Mouse (Mus musculus): ENCODE measurements at regions not wholly inside any gene's neighbourhood (a gene's known extent, or its start where the extent isn't known, plus 50 kb on each side); places are given as distances from the start of the nearest gene placed in this dataset.
A peak's percentile ranks its signal among the peaks of the same experiment; 100 is the strongest.

DNA sequence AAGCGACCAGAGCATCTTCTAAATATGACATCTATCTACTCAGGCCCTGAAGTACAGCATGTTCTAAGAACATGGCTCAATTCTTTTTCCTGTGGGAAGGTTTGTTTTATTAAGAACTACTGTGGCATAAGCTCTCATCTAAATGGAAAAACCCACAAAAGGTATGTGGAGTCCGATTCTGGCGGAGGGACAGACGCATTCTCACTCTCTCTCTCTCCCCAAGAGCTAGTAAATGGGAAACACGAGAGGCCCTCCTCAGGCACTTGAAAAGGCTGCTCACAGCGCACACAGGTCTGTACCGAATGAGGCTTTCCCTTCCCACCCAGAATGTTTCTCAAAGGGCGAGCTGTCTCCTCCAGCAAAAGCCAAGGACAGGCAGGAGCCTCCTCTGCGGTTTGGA is 112.1 kb upstream of the Klf14 start:
- no peaks in the 10 kb centered on the region for H3K27me3 ChIP-seq (replicated peaks; ENCODE audit: control insufficient read depth, insufficient read depth, low read length)
- no peak overlapping the region for H3K4me3 ChIP-seq (ENCODE audit: low read length)
- H3K36me3 ChIP-seq (ENCODE audit: control insufficient read depth, insufficient read depth, low read length): no peaks in the 10 kb centered on the region
- peaks cover 2% of the 10 kb centered on the region for H3K4me1 ChIP-seq (ENCODE audit: control insufficient read depth, insufficient read depth, low read depth, low read length)
- no peaks in the 10 kb centered on the region for H3K9me3 ChIP-seq (ENCODE audit: control insufficient read depth, low read length)
- no peak for ATAC-seq
- 79% methylated on average over 9 of the region's 9 CpGs for WGBS
- no peak overlapping the region for H3K4me2 ChIP-seq (ENCODE audit: low read length)
- no peak overlapping the region for H3K27ac ChIP-seq (ENCODE audit: low read depth, low read length)
- H3K9ac ChIP-seq (ENCODE audit: low read depth, low read length): no peak overlapping the region

DNA sequence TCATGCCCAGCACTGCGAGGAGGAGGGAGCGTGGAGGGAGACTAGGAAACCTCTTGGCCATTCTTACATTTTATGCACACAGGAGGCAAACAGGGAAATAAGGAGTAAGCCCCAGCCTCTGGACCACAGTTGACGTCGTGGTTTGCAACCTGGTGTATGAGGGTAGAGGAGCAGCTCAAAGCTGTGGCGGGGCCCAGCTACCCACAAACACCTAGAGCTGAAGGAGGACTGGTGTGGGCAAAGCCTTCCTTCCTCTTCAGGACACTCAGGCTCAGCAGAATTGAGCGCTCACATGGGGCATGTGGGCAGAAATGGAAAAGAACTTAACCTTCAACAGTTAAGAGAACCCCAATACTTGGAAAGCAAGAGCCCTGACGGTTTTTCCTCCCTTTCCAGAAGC is 113.2 kb upstream of the Klf14 start:
- Histone ChIP-seq H3K27ac (ENCODE audit: low read depth, low read length) (no peak overlapping the region), H3K9me3 (ENCODE audit: control insufficient read depth, low read length) (no peaks in the 10 kb centered on the region), H3K4me1 (ENCODE audit: control insufficient read depth, insufficient read depth, low read depth, low read length) (peaks cover 4% of the 10 kb centered on the region), H3K9ac (ENCODE audit: low read depth, low read length) (no peak overlapping the region), H3K36me3 (ENCODE audit: control insufficient read depth, insufficient read depth, low read length) (no peaks in the 10 kb centered on the region), H3K4me2 (ENCODE audit: low read length) (no peak overlapping the region), H3K27me3 (replicated peaks; ENCODE audit: control insufficient read depth, insufficient read depth, low read length) (no peaks in the 10 kb centered on the region), H3K4me3 (ENCODE audit: low read length) (no peak overlapping the region)
- ATAC-seq: no peak
- WGBS: 89% methylated on average over 7 of the region's 7 CpGs

DNA sequence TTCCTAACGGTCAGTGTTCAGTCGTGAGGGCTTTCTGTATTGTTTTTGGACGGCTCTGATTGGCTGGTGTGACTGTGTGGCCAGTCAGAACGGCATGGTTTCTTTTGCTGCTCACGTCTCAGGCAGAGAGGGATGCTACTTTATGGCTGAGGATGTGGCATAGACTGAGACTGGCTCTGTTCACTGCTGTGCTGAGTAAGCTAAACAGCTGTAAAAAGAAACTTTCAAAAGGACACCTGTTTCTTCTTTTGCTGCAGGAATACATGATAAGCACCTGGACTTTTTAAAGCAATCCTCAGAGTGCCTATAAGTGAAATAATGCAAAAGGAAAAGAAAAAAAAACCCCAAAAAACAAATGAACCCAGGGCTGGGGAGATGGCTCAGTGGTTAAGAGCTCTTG is 113.7 kb upstream of the Klf14 start:
- Histone ChIP-seq H3K27ac (ENCODE audit: low read depth, low read length) (no peak overlapping the region), H3K36me3 (ENCODE audit: control insufficient read depth, insufficient read depth, low read length) (no peaks in the 10 kb centered on the region), H3K27me3 (replicated peaks; ENCODE audit: control insufficient read depth, insufficient read depth, low read length) (no peaks in the 10 kb centered on the region), H3K4me1 (ENCODE audit: control insufficient read depth, insufficient read depth, low read depth, low read length) (peaks cover 4% of the 10 kb centered on the region), H3K9me3 (ENCODE audit: control insufficient read depth, low read length) (no peaks in the 10 kb centered on the region), H3K9ac (ENCODE audit: low read depth, low read length) (no peak overlapping the region), H3K4me2 (ENCODE audit: low read length) (no peak overlapping the region), H3K4me3 (ENCODE audit: low read length) (no peak overlapping the region)
- 32% methylated on average over 5 of the region's 5 CpGs for WGBS
- no peak for ATAC-seq

DNA sequence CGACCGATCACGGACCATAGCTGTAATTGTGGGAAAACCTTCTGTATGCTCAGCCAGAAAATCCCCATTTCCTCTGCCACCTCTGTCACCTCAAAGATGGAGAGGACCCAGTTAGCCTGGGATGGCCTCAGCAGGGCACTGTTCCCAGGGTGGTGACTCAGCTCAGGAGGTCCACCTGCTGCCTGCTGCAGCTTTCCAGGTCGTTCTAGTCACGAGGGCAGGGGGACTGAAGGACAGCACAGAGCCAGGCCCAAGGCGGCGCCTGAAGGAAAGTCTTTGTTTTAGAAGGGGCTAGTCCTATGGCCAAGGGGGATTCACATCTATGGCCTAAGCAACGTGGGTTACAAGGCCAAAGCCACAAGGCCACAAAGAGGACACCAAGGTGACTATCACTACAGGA is 114.5 kb upstream of the Klf14 start:
- H3K27me3 ChIP-seq (replicated peaks; ENCODE audit: control insufficient read depth, insufficient read depth, low read length): no peaks in the 10 kb centered on the region
- H3K4me3 ChIP-seq (ENCODE audit: low read length): no peak overlapping the region
- no peak overlapping the region for H3K4me2 ChIP-seq (ENCODE audit: low read length)
- H3K9me3 ChIP-seq (ENCODE audit: control insufficient read depth, low read length): no peaks in the 10 kb centered on the region
- H3K9ac ChIP-seq (ENCODE audit: low read depth, low read length): no peak overlapping the region
- peaks cover 4% of the 10 kb centered on the region for H3K4me1 ChIP-seq (ENCODE audit: control insufficient read depth, insufficient read depth, low read depth, low read length)
- WGBS: 83% methylated on average over 8 of the region's 8 CpGs
- no peak for ATAC-seq
- H3K36me3 ChIP-seq (ENCODE audit: control insufficient read depth, insufficient read depth, low read length): no peaks in the 10 kb centered on the region
- H3K27ac ChIP-seq (ENCODE audit: low read depth, low read length): no peak overlapping the region

DNA sequence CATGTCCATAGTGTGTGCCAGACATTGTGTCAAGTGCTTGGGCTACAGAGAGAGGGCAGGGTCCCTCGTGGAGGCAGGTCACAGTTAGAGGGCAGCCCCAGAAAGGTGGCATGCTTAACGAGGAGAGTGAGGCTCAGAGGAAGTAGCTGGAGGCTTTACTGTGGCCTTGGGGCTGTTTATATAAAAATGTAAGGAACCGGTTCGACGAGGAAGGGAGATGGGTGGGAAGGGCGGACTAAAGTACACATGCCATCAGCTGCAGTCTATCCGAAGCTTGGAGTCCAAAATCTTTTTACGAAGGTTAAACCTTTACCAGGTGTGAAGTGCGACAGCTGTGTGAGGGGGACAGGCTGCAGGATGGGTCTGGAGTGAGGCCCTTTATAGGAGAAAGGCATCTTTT is 115.5 kb upstream of the Klf14 start:
- Histone ChIP-seq H3K27me3 (replicated peaks; ENCODE audit: control insufficient read depth, insufficient read depth, low read length) (no peaks in the 10 kb centered on the region), H3K27ac (ENCODE audit: low read depth, low read length) (no peak overlapping the region), H3K9me3 (ENCODE audit: control insufficient read depth, low read length) (no peaks in the 10 kb centered on the region), H3K4me3 (ENCODE audit: low read length) (no peak overlapping the region), H3K4me1 (ENCODE audit: control insufficient read depth, insufficient read depth, low read depth, low read length) (peaks cover 4% of the 10 kb centered on the region), H3K4me2 (ENCODE audit: low read length) (no peak overlapping the region), H3K36me3 (ENCODE audit: control insufficient read depth, insufficient read depth, low read length) (no peaks in the 10 kb centered on the region), H3K9ac (ENCODE audit: low read depth, low read length) (no peak overlapping the region)
- no peak for ATAC-seq
- 76% methylated on average over 9 of the region's 9 CpGs for WGBS

DNA sequence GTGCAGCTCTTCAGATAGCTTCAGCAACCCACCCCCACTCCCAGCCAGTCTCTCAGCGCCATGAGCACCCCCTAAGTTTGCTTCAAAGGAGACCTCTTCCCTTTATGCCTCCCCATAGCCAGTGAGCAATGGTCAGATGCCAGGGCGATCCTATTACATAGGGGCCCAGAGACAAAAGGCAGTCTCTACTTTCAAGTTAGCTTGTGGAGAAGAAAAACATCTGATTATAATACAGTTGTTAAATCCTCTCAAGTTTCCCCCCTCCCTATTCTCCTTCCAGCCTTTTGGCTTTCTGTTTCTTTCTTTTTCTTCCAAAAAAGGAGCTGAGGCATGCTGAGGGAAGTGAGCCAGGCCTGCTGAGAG is 116.3 kb upstream of the Klf14 start:
- 34% methylated on average over 2 of the region's 2 CpGs for WGBS

DNA sequence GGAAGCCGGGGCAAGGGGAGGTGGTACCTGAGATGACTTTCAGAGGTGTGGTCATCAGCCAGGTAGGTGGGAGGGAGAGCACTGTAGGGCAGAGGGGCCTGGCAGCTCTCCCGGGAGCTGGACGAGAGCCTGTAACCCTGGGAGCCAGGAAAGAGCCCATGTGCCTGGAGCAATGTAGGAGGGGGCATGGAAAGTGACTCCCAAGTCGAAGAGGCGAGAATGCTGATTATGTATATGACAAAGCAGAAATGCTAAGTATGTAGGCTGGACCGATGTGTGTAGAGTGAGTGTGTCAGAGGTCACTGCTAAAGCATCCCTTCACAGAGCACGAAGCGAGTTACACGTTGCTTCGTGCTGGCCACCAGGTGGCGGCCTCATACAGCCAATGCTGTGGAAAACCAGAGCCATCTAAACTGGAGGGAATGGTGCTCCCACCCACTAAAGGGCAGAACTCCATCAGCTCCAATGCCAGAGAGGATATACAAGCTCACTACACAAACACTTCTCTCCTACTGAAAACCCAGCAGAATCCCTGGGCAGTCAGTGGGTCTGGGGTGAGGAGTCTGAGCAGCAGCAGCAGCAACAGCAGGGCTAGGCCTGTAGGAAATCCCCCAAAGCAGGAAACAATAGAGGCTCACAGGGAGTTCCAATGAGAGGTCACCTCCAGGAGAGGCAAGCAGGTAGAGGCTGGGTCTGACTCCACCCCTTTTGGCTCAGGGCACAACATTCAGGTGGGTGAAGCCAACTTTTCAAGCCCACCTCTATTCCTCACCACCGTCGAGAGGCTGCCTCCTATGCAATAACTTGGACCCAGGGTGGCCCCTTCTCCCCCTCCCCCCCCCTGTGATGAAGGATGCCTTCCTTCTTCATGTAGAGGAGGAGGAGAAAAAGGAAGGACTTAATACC is 116.9 kb upstream of the Klf14 start:
- Histone ChIP-seq H3K9ac (ENCODE audit: low read depth, low read length) (no peak overlapping the region), H3K4me1 (ENCODE audit: control insufficient read depth, insufficient read depth, low read depth, low read length) (peaks cover 7% of the 10 kb centered on the region), H3K9me3 (ENCODE audit: control insufficient read depth, low read length) (no peaks in the 10 kb centered on the region), H3K4me3 (ENCODE audit: low read length) (no peak overlapping the region), H3K4me2 (ENCODE audit: low read length) (no peak overlapping the region), H3K36me3 (ENCODE audit: control insufficient read depth, insufficient read depth, low read length) (no peaks in the 10 kb centered on the region), H3K27me3 (replicated peaks; ENCODE audit: control insufficient read depth, insufficient read depth, low read length) (no peaks in the 10 kb centered on the region), H3K27ac (ENCODE audit: low read depth, low read length) (no peak overlapping the region)
- WGBS: 21% methylated on average over 13 of the region's 13 CpGs
- peak; percentile 88 for ATAC-seq

More for the DNA sequence above, 116.3 kb upstream of the Klf14 start:
- H3K9ac ChIP-seq (ENCODE audit: low read depth, low read length): no peak overlapping the region
- H3K27me3 ChIP-seq (replicated peaks; ENCODE audit: control insufficient read depth, insufficient read depth, low read length): no peaks in the 10 kb centered on the region
- H3K36me3 ChIP-seq (ENCODE audit: control insufficient read depth, insufficient read depth, low read length): no peaks in the 10 kb centered on the region
- no peak for ATAC-seq
- no peak overlapping the region for H3K4me3 ChIP-seq (ENCODE audit: low read length)
- H3K4me2 ChIP-seq (ENCODE audit: low read length): no peak overlapping the region
- H3K27ac ChIP-seq (ENCODE audit: low read depth, low read length): no peak overlapping the region
- peaks cover 7% of the 10 kb centered on the region for H3K4me1 ChIP-seq (ENCODE audit: control insufficient read depth, insufficient read depth, low read depth, low read length)
- H3K9me3 ChIP-seq (ENCODE audit: control insufficient read depth, low read length): no peaks in the 10 kb centered on the region

DNA sequence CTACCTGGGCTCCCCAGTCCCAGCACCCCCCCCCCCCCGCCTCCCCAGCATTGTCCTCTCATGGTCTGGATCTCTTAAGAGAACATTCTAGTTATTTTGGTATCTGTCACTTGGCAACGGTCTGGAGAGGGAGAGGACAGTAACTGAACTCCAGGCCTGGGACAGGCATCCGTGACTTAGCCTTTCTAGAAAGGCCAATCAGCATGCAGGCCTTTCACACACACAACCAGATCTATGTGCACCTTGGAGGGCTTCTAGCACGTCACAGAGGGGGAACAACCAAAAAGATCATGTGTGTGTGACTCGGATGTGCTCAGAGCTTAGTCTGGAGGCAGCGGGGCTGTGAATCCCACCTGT is 117.6 kb upstream of the Klf14 start:
- H3K27ac ChIP-seq (ENCODE audit: low read depth, low read length): no peak overlapping the region
- H3K4me3 ChIP-seq (ENCODE audit: low read length): no peak overlapping the region
- no peak for ATAC-seq
- H3K27me3 ChIP-seq (replicated peaks; ENCODE audit: control insufficient read depth, insufficient read depth, low read length): no peaks in the 10 kb centered on the region
- H3K4me2 ChIP-seq (ENCODE audit: low read length): no peak overlapping the region
- WGBS: 73% methylated on average over 6 of the region's 6 CpGs
- H3K4me1 ChIP-seq (ENCODE audit: control insufficient read depth, insufficient read depth, low read depth, low read length): peaks cover 7% of the 10 kb centered on the region
- H3K36me3 ChIP-seq (ENCODE audit: control insufficient read depth, insufficient read depth, low read length): no peaks in the 10 kb centered on the region
- H3K9me3 ChIP-seq (ENCODE audit: control insufficient read depth, low read length): no peaks in the 10 kb centered on the region
- H3K9ac ChIP-seq (ENCODE audit: low read depth, low read length): no peak overlapping the region

DNA sequence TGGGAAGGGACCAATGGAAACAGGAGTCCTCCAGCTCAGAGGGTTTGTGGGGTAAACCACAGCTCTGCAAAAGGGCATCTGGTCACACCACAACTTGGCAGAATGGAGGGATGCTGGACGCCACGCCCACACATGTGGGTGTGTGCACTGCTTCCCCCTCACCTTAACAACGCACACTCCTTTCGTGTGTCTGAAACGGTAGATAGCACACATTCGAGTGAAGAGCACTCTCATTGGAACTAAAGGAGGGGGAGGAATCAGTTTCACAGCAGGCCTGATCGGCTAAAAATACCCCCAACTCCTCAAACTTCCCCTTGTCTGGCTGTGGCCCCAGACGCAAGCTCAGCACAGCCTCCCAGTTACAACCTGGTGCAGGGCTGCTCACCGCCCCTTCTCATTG is 118.3 kb upstream of the Klf14 start:
- no peak overlapping the region for H3K4me2 ChIP-seq (ENCODE audit: low read length)
- no peaks in the 10 kb centered on the region for H3K36me3 ChIP-seq (ENCODE audit: control insufficient read depth, insufficient read depth, low read length)
- no peaks in the 10 kb centered on the region for H3K27me3 ChIP-seq (replicated peaks; ENCODE audit: control insufficient read depth, insufficient read depth, low read length)
- no peak overlapping the region for H3K27ac ChIP-seq (ENCODE audit: low read depth, low read length)
- no peak overlapping the region for H3K9ac ChIP-seq (ENCODE audit: low read depth, low read length)
- no peaks in the 10 kb centered on the region for H3K9me3 ChIP-seq (ENCODE audit: control insufficient read depth, low read length)
- H3K4me3 ChIP-seq (ENCODE audit: low read length): no peak overlapping the region
- peaks cover 7% of the 10 kb centered on the region for H3K4me1 ChIP-seq (ENCODE audit: control insufficient read depth, insufficient read depth, low read depth, low read length)
- ATAC-seq: no peak
- WGBS: 78% methylated on average over 9 of the region's 9 CpGs

Measured in hindbrain, embryonic 16.5 days (tissue).